Mouse (Mus musculus): ENCODE data around the gene Lhfp. TPM values are rescaled to one million over a fixed set of nuclear protein-coding genes. Genes with fewer than 3 reads are reported as not detected.

Gene Lhfp
- polyA plus RNA-seq, 1 experiment from 2014 or later: 77.0 TPM

GRCm38 (mm10) chr3:53289589-53290219 is 248.4 kb downstream of the Lhfp start:
- H3K4me2 ChIP-seq (ENCODE audit: low read depth, low read length): no peak overlapping the region
- H3K9ac ChIP-seq (ENCODE audit: low read length): no peak overlapping the region
- H3K4me1 ChIP-seq (replicated peaks; ENCODE audit: control insufficient read depth, insufficient read depth, low read length): no peaks in the 10 kb centered on the region
- 64% methylated on average over 14 of the region's 14 CpGs for WGBS
- no peak for ATAC-seq (ENCODE audit: low read depth)
- H3K27me3 ChIP-seq (ENCODE audit: control insufficient read depth, insufficient read depth, low read depth, low read length): no peaks in the 10 kb centered on the region
- no peaks in the 10 kb centered on the region for H3K9me3 ChIP-seq (ENCODE audit: control insufficient read depth, low read length)
- H3K27ac ChIP-seq (ENCODE audit: low read length): no peak overlapping the region
- no peak overlapping the region for H3K4me3 ChIP-seq (ENCODE audit: low read length)
- H3K36me3 ChIP-seq (ENCODE audit: control insufficient read depth, insufficient read depth, low read length): no peaks in the 10 kb centered on the region

DNA sequence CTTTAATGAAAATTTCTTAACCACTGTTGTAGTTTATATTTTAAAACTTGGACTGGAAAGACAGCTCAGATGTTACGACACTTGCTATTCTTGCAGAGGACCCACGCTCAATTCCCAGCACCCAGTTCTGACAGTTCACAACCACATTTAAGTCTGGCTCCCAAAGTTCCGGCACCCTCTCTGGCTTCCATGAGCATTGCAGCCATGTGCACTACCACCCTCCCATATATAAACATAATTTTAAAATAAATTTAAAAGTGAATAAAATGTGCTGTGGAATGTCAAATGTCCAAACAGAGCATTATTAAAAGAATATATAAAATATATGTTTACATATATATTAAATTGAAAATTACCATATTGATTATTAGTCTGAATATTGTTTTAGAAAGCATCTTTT is 249.9 kb downstream of the Lhfp start:
- ATAC-seq (ENCODE audit: low read depth): no peak
- Histone ChIP-seq H3K4me2 (ENCODE audit: low read depth, low read length) (no peak overlapping the region), H3K27me3 (ENCODE audit: control insufficient read depth, insufficient read depth, low read depth, low read length) (no peaks in the 10 kb centered on the region), H3K4me3 (ENCODE audit: low read length) (no peak overlapping the region), H3K9ac (ENCODE audit: low read length) (no peak overlapping the region), H3K4me1 (replicated peaks; ENCODE audit: control insufficient read depth, insufficient read depth, low read length) (no peaks in the 10 kb centered on the region), H3K9me3 (ENCODE audit: control insufficient read depth, low read length) (no peaks in the 10 kb centered on the region), H3K27ac (ENCODE audit: low read length) (no peak overlapping the region), H3K36me3 (ENCODE audit: control insufficient read depth, insufficient read depth, low read length) (no peaks in the 10 kb centered on the region)
- 97% methylated on average over 3 of the region's 3 CpGs for WGBS

- H3K27ac ChIP-seq (ENCODE audit: low read length): no peak overlapping the region
Observed at GRCm38 (mm10) chr3:53291945-53292344, 250.6 kb downstream of the Lhfp start.

DNA sequence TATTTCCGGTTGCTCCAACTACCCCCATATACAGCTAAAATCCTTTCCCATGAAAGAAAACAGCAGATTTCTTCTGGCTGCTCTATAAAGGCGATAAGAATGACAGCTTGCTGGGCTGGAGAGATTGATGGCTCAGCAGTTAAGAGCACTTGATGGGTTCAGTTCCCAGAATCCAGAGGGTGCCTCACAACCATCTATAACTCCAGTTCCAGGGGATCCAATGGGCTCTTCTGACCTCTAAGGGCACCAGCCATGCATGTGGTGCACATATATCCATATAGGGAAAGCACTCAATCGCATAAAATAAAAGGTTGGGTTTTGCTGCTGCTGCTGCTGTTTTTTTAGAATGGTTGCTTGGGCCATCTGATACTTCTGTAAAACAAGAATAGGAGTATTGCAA is 251.1 kb downstream of the Lhfp start:
- no peaks in the 10 kb centered on the region for H3K27me3 ChIP-seq (ENCODE audit: control insufficient read depth, insufficient read depth, low read depth, low read length)
- no peaks in the 10 kb centered on the region for H3K4me1 ChIP-seq (replicated peaks; ENCODE audit: control insufficient read depth, insufficient read depth, low read length)
- no peak overlapping the region for H3K4me3 ChIP-seq (ENCODE audit: low read length)
- H3K36me3 ChIP-seq (ENCODE audit: control insufficient read depth, insufficient read depth, low read length): no peaks in the 10 kb centered on the region
- H3K4me2 ChIP-seq (ENCODE audit: low read depth, low read length): no peak overlapping the region
- H3K9me3 ChIP-seq (ENCODE audit: control insufficient read depth, low read length): no peaks in the 10 kb centered on the region
- no peak overlapping the region for H3K27ac ChIP-seq (ENCODE audit: low read length)
- H3K9ac ChIP-seq (ENCODE audit: low read length): no peak overlapping the region
- no peak for ATAC-seq (ENCODE audit: low read depth)
- WGBS: 34% methylated on average over 3 of the region's 3 CpGs

More at GRCm38 (mm10) chr3:53291945-53292344, 250.6 kb downstream of the Lhfp start:
- Histone ChIP-seq H3K4me2 (ENCODE audit: low read depth, low read length) (no peak overlapping the region), H3K27me3 (ENCODE audit: control insufficient read depth, insufficient read depth, low read depth, low read length) (no peaks in the 10 kb centered on the region), H3K4me3 (ENCODE audit: low read length) (no peak overlapping the region), H3K36me3 (ENCODE audit: control insufficient read depth, insufficient read depth, low read length) (no peaks in the 10 kb centered on the region), H3K4me1 (replicated peaks; ENCODE audit: control insufficient read depth, insufficient read depth, low read length) (no peaks in the 10 kb centered on the region), H3K9ac (ENCODE audit: low read length) (no peak overlapping the region), H3K9me3 (ENCODE audit: control insufficient read depth, low read length) (no peaks in the 10 kb centered on the region)
- WGBS: 37% methylated on average over 1 of the region's 1 CpGs
- ATAC-seq (ENCODE audit: low read depth): no peak

- no peak overlapping the region for H3K4me3 ChIP-seq (ENCODE audit: low read length)
- 72% methylated on average over 4 of the region's 4 CpGs for whole genome bisulfite sequencing
- no peak for ATAC-seq (ENCODE audit: low read depth)
- H3K4me2 ChIP-seq (ENCODE audit: low read depth, low read length): no peak overlapping the region
- H3K27me3 ChIP-seq (ENCODE audit: control insufficient read depth, insufficient read depth, low read depth, low read length): no peaks in the 10 kb centered on the region
- H3K9ac ChIP-seq (ENCODE audit: low read length): no peak overlapping the region
- no peak overlapping the region for H3K27ac ChIP-seq (ENCODE audit: low read length)
- H3K9me3 ChIP-seq (ENCODE audit: control insufficient read depth, low read length): no peaks in the 10 kb centered on the region
- no peaks in the 10 kb centered on the region for H3K4me1 ChIP-seq (replicated peaks; ENCODE audit: control insufficient read depth, insufficient read depth, low read length)
- H3K36me3 ChIP-seq (ENCODE audit: control insufficient read depth, insufficient read depth, low read length): no peaks in the 10 kb centered on the region
Observed at GRCm38 (mm10) chr3:53292979-53293378, 251.7 kb downstream of the Lhfp start.

DNA sequence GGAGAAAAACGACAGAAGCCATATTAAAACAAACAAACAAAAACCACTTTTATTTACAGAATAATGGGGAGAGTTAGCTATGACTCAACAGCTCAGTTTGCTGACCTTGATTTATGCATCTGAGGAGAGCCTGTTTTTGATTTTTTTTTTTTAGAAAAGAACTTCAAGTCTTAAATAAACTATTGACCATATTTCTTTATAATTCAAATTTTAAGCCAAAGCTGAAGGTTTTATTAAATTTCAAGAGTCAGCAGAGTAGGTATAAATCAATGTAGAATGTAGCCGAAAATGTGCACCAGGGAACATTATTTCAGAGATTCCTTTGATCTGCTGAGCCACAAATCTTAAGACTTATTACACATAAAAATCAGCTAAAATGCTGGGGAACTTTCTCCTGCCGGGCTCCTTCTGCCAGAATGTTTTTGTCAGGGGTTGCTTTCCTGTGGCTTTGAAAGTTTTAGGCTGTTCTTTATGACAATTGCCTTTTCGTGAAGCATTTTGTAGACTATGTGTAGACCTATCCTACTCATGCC is 252.6 kb downstream of the Lhfp start:
- WGBS: 56% methylated on average over 4 of the region's 4 CpGs

GRCm38 (mm10) chr3:53294855-53295254 is 253.5 kb downstream of the Lhfp start:
- Histone ChIP-seq H3K9me3 (ENCODE audit: control insufficient read depth, low read length) (no peaks in the 10 kb centered on the region), H3K9ac (ENCODE audit: low read length) (no peak overlapping the region), H3K4me1 (replicated peaks; ENCODE audit: control insufficient read depth, insufficient read depth, low read length) (no peaks in the 10 kb centered on the region), H3K27me3 (ENCODE audit: control insufficient read depth, insufficient read depth, low read depth, low read length) (no peaks in the 10 kb centered on the region), H3K4me2 (ENCODE audit: low read depth, low read length) (no peak overlapping the region), H3K4me3 (ENCODE audit: low read length) (no peak overlapping the region), H3K36me3 (ENCODE audit: control insufficient read depth, insufficient read depth, low read length) (no peaks in the 10 kb centered on the region), H3K27ac (ENCODE audit: low read length) (no peak overlapping the region)
- ATAC-seq (ENCODE audit: low read depth): no peak
- WGBS: 65% methylated on average over 6 of the region's 6 CpGs

More for the DNA sequence above, 252.6 kb downstream of the Lhfp start:
- no peaks in the 10 kb centered on the region for H3K4me1 ChIP-seq (replicated peaks; ENCODE audit: control insufficient read depth, insufficient read depth, low read length)
- H3K9ac ChIP-seq (ENCODE audit: low read length): no peak overlapping the region
- H3K4me2 ChIP-seq (ENCODE audit: low read depth, low read length): no peak overlapping the region
- H3K36me3 ChIP-seq (ENCODE audit: control insufficient read depth, insufficient read depth, low read length): no peaks in the 10 kb centered on the region
- no peak overlapping the region for H3K4me3 ChIP-seq (ENCODE audit: low read length)
- H3K27me3 ChIP-seq (ENCODE audit: control insufficient read depth, insufficient read depth, low read depth, low read length): no peaks in the 10 kb centered on the region
- no peaks in the 10 kb centered on the region for H3K9me3 ChIP-seq (ENCODE audit: control insufficient read depth, low read length)
- no peak overlapping the region for H3K27ac ChIP-seq (ENCODE audit: low read length)
- ATAC-seq (ENCODE audit: low read depth): no peak

DNA sequence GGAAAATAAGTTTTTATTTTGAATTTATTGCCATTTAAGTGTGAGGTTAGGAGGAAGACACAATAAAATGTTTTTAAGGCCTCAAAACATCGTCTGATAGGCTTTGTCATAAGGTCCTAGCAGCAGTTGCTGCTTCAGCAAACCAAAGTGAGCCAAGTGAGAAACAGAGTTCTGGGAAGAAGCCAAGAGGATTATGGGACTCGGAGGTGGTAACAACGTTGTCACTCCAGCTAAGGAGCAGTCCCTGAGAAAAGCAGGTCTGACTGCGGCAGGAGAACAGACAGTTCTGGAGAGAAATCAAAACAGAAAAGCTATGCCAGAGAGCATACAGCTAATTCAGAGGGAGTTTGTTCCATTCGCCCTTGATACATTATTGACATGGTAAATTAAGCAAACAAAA is 260.5 kb downstream of the Lhfp start:
- 0 out of 2 replicates have a peak, but pooled peaks cover 2% of the 10 kb centered on the region for H3K9me3 ChIP-seq (ENCODE audit: control insufficient read depth, low read length)
- no peaks in the 10 kb centered on the region for H3K4me1 ChIP-seq (replicated peaks; ENCODE audit: control insufficient read depth, insufficient read depth, low read length)
- ATAC-seq (ENCODE audit: low read depth): no peak
- 55% methylated on average over 5 of the region's 5 CpGs for WGBS
- H3K4me2 ChIP-seq (ENCODE audit: low read depth, low read length): no peak overlapping the region
- no peak overlapping the region for H3K27ac ChIP-seq (ENCODE audit: low read length)
- no peak overlapping the region for H3K4me3 ChIP-seq (ENCODE audit: low read length)
- no peaks in the 10 kb centered on the region for H3K36me3 ChIP-seq (ENCODE audit: control insufficient read depth, insufficient read depth, low read length)
- H3K27me3 ChIP-seq (ENCODE audit: control insufficient read depth, insufficient read depth, low read depth, low read length): no peaks in the 10 kb centered on the region
- no peak overlapping the region for H3K9ac ChIP-seq (ENCODE audit: low read length)

DNA sequence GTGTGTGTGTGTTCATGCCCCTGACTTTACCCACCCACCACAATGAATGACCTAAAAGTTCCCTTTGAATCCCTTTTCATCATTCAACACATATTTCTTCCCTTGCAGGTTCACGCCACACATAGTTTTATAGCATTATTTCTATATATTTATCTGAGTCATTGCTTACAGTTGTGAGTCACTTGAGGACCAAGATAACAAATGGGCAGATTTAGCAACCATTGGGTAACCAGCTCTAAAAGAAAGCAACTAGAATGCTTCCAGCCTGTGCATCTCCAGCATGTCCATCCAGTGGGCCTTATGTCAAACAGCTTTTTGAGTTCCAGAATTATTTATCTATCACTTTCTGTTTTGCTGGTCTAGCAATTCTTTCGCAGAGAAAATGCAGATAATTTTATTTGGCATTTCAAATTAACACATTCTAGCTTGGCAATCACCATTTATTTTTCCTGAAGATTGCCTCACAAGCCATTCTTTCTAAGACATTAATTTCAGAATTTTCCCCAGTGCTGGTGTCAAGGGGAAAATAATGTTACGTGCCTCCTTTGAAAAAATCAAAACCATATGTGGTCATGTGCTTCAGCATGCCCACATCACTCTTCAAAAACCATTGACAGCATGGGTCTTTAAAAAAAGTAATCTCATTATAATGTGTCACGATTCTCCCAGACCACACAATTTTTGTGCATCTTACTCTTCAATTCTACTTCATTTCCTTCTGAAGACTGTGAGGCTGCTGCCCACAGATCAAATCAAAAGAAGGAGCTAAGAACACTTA is 263.0 kb downstream of the Lhfp start:
- no peak overlapping the region for H3K4me2 ChIP-seq (ENCODE audit: low read depth, low read length)
- H3K9ac ChIP-seq (ENCODE audit: low read length): no peak overlapping the region
- 0 out of 2 replicates have a peak, but pooled peaks cover 2% of the 10 kb centered on the region for H3K9me3 ChIP-seq (ENCODE audit: control insufficient read depth, low read length)
- H3K4me3 ChIP-seq (ENCODE audit: low read length): no peak overlapping the region
- no peak for ATAC-seq (ENCODE audit: low read depth)
- H3K36me3 ChIP-seq (ENCODE audit: control insufficient read depth, insufficient read depth, low read length): no peaks in the 10 kb centered on the region
- no peaks in the 10 kb centered on the region for H3K27me3 ChIP-seq (ENCODE audit: control insufficient read depth, insufficient read depth, low read depth, low read length)
- H3K4me1 ChIP-seq (replicated peaks; ENCODE audit: control insufficient read depth, insufficient read depth, low read length): no peaks in the 10 kb centered on the region
- no peak overlapping the region for H3K27ac ChIP-seq (ENCODE audit: low read length)
- 68% methylated on average over 4 of the region's 4 CpGs for WGBS
